Mouse (Mus musculus) mouse embryonic stem cell (cell line): ENCODE data around the gene Rab8a.

ENCODE experiments used
- in situ Hi-C, 2 experiments: fragments of 300-500 bp; cut with MboI; formaldehyde crosslinking; loops; 1 replicate in 1 of 2; 3 replicates in 1 of 2; pipeline ENCODE4 v1.14.3; 2019 to 2020; ENCODE audit warnings: low sequenced_read_pairs in 2 of 2, low pct_unique_long_range_greater_than_20kb in 1 of 2, mixed read lengths in 1 of 2; ENCODE audit not compliant: unreplicated experiment in 1 of 2

Rab8a gene

DNA sequence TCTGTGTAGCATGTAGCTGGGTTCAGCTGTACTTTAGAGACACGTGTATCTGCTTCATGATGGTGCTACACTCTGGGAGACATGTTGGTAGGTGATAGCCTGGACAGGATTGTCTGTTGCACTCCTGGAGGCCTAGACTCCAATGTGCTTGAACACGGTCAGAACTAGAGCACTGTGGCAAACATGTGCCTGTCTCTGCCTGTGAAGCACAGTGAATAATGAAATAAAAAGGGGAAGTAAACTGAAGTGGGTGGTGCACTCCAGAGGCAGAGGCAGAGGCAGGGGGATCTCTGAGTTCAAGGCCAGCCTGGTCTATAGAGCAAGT is 29.2 kb downstream of the Rab8a start:
- in situ Hi-C loops = no loop called here

DNA sequence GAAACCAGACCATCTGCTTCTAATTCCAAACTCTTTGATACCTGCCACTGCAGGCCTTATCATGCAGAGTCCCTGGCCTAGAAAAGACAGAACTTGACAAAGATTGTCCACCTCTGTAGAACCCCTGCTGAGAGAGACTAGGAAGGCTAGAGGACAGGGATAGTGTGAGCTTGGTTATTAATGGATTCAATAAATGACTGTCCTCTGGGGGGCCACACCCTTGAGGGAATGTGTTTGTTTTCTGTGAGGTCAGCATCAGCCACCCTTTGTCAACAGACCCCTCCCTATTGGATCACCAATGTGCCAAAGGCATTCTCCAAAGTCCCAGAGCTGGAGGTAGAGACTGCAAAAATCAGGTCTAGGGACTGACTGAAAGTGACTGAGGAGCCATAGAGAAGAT is 31.1 kb downstream of the Rab8a start:
- in situ Hi-C loops = no loop called here

DNA sequence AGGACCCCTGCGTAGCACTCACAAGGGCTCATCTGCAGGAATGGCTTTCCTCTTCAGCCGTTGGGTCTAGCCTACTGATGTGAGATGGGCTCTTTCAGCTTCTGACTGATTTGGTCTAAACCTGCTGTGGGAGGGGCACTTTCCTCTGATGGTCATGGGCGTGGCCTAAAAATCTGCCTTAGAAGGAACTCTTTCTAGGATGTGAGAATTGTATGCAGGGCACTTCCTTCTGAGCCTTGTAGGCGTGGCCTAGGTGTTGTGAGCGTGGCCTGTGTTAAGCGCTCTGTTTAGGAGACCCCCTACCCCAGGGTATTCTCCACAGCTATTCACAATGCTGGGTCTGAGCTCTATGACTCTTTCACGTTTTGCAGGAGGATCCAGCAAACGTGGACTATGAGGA is 37.0 kb downstream of the Rab8a start:
- in situ Hi-C loops = no loop called here

- in situ Hi-C loops = no loop called here
These were observed 47.6 kb downstream of the Rab8a start for GRCm38 (mm10) chr8:72208582-72208981.

GRCm38 (mm10) chr8:72210222-72210621 is 49.2 kb downstream of the Rab8a start:
- in situ Hi-C loops = loop anchor here in 1 of 2 experiments (5.0 kb wide), 1 partner anchor 98 kb away; no protein-coding TSS in a partner anchor

GRCm38 (mm10) chr8:72210710-72211109 is 49.7 kb downstream of the Rab8a start:
- in situ Hi-C loops = loop anchor here in 1 of 2 experiments (5.0 kb wide), 1 partner anchor 98 kb away; no protein-coding TSS in a partner anchor

DNA sequence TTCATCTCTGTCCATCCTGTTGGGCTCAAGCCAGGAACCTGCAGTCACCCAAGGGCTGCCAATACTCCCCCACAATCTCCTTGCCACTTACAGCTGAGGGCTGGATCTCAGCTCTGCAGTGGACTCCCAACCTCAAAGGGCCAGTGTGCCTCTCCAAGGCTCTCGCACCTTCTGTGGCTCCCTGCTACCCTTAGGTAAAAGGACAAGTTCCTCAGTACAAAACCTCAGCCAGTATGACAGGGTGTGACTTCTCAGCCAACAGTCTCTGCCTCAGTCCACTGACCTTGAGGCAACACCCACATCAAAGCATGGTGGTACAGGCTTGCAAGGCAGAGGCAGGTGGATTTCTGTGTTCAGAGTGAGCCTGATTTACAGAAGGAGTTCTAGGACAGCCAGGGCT is 50.8 kb downstream of the Rab8a start:
- in situ Hi-C loops = loop anchor here in 1 of 2 experiments (5.0 kb wide), 1 partner anchor 100 kb away; no protein-coding TSS in a partner anchor

- in situ Hi-C loops = loop anchor here in 1 of 2 experiments (5.0 kb wide), 1 partner anchor 100 kb away; no protein-coding TSS in a partner anchor
These were observed 51.8 kb downstream of the Rab8a start, which contains the start of gene Cib3 for GRCm38 (mm10) chr8:72212751-72213150. Cib3 (minus strand) TSS chr8:72212837.

DNA sequence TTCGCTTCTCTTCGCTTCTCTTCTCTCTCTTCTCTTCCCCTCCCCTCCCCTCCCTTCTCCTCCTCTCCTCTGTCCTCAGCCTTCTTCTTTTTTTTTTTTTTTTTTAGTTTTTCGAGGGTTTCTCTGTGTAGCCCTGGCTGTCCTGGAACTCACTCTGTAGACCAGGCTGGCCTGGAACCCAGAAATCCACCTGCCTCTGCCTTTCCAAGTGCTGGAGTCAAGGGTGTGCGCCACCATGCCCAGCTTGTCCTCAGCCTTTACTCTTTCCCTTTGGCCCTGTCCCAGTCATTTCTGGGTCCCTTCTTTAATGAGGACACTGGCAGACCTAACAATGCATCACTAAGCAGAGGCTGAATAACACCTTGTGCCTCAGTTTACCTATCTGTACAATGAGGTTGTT is 52.5 kb downstream of the Rab8a start, which contains the start of gene Gm11034:
Gene Gm11034 (minus strand): TSS at position 101 of the 400 bp plus-strand sequence.
- in situ Hi-C loops = loop anchor here in 1 of 2 experiments (5.0 kb wide), 1 partner anchor 101 kb away; no protein-coding TSS in a partner anchor

DNA sequence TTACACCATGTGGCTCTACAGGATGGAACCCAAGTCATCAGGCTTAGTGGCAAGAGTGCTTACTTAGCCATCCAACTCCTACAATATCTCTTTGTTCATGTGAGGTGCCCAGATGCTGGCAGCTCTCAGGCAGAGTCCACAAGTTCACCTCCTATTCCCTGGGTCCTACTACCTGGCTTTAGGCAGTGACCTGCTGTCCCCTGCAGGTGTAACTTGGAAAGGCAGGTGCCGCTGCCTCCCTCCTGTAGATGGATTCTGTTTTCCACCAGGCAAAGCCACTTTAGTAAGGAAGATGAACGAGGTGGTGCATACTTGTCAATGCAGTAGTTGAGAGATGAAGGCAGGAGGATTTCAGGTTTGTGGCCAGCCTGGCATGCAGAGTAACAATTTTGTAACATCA is 54.1 kb downstream of the Rab8a start:
- in situ Hi-C loops = loop anchor here in 1 of 2 experiments (5.0 kb wide), 1 partner anchor 38 kb away; no protein-coding TSS in a partner anchor

DNA sequence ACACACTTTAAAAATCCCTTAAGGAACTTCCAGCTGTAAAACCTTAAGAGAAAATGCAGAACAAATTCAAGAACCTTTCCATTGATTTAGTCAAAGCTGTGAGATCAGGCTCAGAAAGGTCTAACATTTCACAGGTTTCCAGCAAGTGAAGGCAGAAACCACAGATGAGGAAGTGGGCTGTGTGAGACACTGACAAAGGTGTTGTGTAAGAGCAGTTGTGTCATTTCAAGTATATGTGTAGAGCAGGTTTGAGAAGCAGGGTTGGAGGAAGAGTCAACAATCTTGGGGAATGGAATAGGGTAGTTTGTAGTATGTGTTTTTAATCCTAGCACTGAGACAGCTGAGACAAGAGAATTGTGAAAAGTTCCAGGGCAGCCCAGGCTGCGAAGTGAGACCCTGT is 54.9 kb downstream of the Rab8a start:
- in situ Hi-C loops = loop anchor here in 1 of 2 experiments (5.0 kb wide), 1 partner anchor 39 kb away; no protein-coding TSS in a partner anchor

- in situ Hi-C loops = loop anchor here in 1 of 2 experiments (5.0 kb wide), 1 partner anchor 42 kb away; no protein-coding TSS in a partner anchor
These were observed 58.0 kb downstream of the Rab8a start for GRCm38 (mm10) chr8:72218781-72219540.

DNA sequence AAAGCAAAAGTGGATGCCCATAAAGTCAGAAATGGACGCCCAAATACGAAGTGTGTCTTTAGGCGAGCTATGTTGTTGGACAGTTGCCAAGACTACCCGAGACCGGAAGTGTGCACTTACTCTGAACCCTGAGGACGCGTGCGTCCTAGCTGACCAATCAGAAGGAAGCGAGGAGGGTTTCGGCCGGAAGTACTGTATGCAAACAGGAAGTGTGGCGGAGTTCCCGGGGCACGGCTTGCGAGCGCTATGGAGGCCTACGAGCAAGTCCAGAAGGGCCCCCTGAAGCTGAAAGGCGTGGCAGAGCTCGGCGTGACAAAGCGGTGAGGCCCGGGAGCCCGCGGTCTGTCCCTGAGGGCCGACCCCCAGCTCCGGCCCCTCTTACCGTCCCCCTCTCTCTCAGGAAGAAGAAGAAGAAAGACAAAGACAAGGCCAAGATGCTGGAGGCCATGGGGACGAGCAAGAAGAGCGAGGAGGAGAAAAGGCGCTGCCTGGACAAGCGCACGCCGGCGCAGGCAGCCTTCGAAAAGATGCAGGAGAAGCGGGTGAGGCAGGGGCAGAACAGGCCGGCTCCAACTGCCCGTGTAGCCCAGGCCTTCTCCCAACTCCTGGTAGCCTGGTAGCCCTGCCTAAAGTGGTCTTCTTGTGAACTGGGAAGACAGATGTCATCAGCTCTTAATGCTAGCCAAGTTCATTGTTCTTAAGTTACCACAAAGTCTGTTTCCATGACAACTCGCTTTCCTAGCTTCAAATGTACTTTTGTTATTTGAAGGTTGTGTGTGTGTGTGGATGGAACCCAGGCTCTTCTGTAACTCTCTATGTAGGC is 58.8 kb downstream of the Rab8a start, which contains the start of gene Fam32a:
Gene Fam32a (plus strand): TSS at position 190 of the 823 bp plus-strand sequence.
- in situ Hi-C loops = loop anchor here in 1 of 2 experiments (5.0 kb wide), 1 partner anchor 42 kb away; no protein-coding TSS in a partner anchor

GRCm38 (mm10) chr8:72220758-72221157 is 59.8 kb downstream of the Rab8a start:
- in situ Hi-C loops = no loop called here

GRCm38 (mm10) chr8:72222656-72223055 is 61.7 kb downstream of the Rab8a start:
- in situ Hi-C loops = no loop called here
